Mouse (Mus musculus) CH12.LX (cell line): Measurements from ENCODE around the gene Zc3h15.

ENCODE experiments used
- CHD1 ChIP-seq: IDR thresholded peaks from 2 replicates; pipeline ENCODE4 v1.6.1; 2012; ENCODE audit warnings: low read depth, low read length, improper control_type of control experiment, inconsistent platforms
- CHD2 ChIP-seq: IDR thresholded peaks from 2 replicates; pipeline ENCODE4 v1.6.1; 2011; ENCODE audit warnings: low read length, improper control_type of control experiment
- CTCF ChIP-seq, 2 experiments: IDR thresholded peaks in 1 of 2; conservative IDR thresholded peaks in 1 of 2; 2 replicates each; pipeline ENCODE4 v1.5.1; 2011 to 2012; ENCODE audit warnings: low read depth in 2 of 2, low read length in 2 of 2, improper control_type of control experiment in 1 of 2, inconsistent platforms in 1 of 2, mild to moderate bottlenecking in 1 of 2, moderate library complexity in 1 of 2
- E2F4 ChIP-seq: IDR thresholded peaks from 2 replicates; pipeline ENCODE4 v1.6.1; 2011; ENCODE audit warnings: low read depth, low read length, improper control_type of control experiment; ENCODE audit not compliant: insufficient replicate concordance
- EP300 ChIP-seq: IDR thresholded peaks from 2 replicates; pipeline ENCODE4 v1.6.1; 2011; ENCODE audit warnings: low read length, improper control_type of control experiment
- MAX ChIP-seq: IDR thresholded peaks from 2 replicates; pipeline ENCODE4 v1.6.1; 2011; ENCODE audit warnings: low read length, improper control_type of control experiment
- MEF2A ChIP-seq: IDR thresholded peaks from 2 replicates; pipeline ENCODE4 v1.6.1; 2014; ENCODE audit warnings: low read depth, mild to moderate bottlenecking, inconsistent platforms, low read length, improper control_type of control experiment, borderline replicate concordance
- MXI1 ChIP-seq: IDR thresholded peaks from 2 replicates; pipeline ENCODE4 v1.6.1; 2011; ENCODE audit warnings: mild to moderate bottlenecking, low read depth, low read length, improper control_type of control experiment
- NRF1 ChIP-seq: IDR thresholded peaks from 2 replicates; pipeline ENCODE4 v1.6.1; 2014; ENCODE audit warnings: low read depth, mild to moderate bottlenecking, inconsistent platforms, low read length, improper control_type of control experiment, moderate library complexity
- POLR2A ChIP-seq: IDR thresholded peaks from 2 replicates; pipeline ENCODE4 v1.6.1; 2011; ENCODE audit warnings: low read depth, mild to moderate bottlenecking, improper control_type of control experiment, low read length
- POLR2AphosphoS2 ChIP-seq: IDR thresholded peaks from 2 replicates; pipeline ENCODE4 v1.6.1; 2011; ENCODE audit warnings: low read depth, low read length, improper control_type of control experiment
- RCOR1 ChIP-seq: conservative IDR thresholded peaks from 2 replicates; pipeline ENCODE4 v1.6.1; 2012; ENCODE audit warnings: low read depth, mild to moderate bottlenecking, inconsistent platforms, low read length, improper control_type of control experiment
- ZKSCAN1 ChIP-seq: IDR thresholded peaks from 2 replicates; pipeline ENCODE4 v1.6.1; 2012; ENCODE audit warnings: low read depth, inconsistent platforms, low read length, improper control_type of control experiment, borderline replicate concordance
- ZMIZ1 ChIP-seq: IDR thresholded peaks from 2 replicates; pipeline ENCODE4 v1.6.1; 2012; ENCODE audit warnings: low read depth, mild to moderate bottlenecking, inconsistent platforms, low read length, improper control_type of control experiment

DNA sequence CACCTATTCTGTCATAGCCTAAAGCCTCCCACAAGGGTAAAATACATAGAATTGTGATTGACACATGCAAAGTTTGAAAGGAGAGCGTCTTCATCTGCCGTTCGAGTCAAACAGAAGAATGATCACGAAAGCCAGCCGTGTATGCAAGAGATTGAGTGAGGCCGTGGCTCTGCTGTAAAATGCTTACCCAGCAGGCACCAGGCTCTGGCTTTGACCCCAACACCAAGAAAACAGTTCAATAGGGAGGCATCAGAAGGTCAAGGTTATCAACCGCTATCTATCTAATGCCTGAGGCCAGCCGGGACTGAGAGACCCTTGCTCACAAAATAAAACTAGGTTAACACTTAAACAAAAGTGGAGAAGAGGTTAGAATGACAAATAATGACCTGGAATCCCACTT lies 40.5 kb downstream of the Zc3h15 start:
- TF ChIP-seq CTCF (conservative IDR thresholded peaks at IDR 0.05 in 1 of 2, IDR thresholded peaks at IDR 0.05 in 1 of 2; ENCODE audit: low read depth in 2 of 2, low read length in 2 of 2): no peak
- no peak for TF ChIP-seq CHD1
- TF ChIP-seq MEF2A: no peak
- no peak for TF ChIP-seq POLR2A
- no peak for TF ChIP-seq MXI1
- no peak for TF ChIP-seq MAX
- no peak for TF ChIP-seq NRF1
- no peak for TF ChIP-seq EP300
- TF ChIP-seq ZKSCAN1: no peak
- TF ChIP-seq ZMIZ1: no peak
- no peak for TF ChIP-seq E2F4
- TF ChIP-seq RCOR1: no peak
- no peak for TF ChIP-seq POLR2AphosphoS2
- TF ChIP-seq CHD2: no peak
